8 mouse cellular contexts compared by ENCODE assay signal in genomic region chr6:72667021-72667420, GRCm38 (mm10). TPM values are rescaled to one million over a fixed set of nuclear protein-coding genes. Genes with fewer than 3 reads are reported as not detected.
DNase-seq lines count a peak whose midpoint lies in the region; ATAC-seq and TF ChIP-seq lines count a peak whose summit lies in the region.

No protein-coding gene starts in this region.

- peaks cover 15% of the 10 kb centered on the region; the same call in 1 of the 2 replicates for H3K4me1 ChIP-seq in kidney, adult 2 months (ENCODE audit: control insufficient read depth, insufficient read depth, low read length)
- peaks cover 24% of the 10 kb centered on the region; the same call in 1 of the 2 replicates for H3K4me1 ChIP-seq in kidney, embryonic 14.5 days (ENCODE audit: control insufficient read depth, insufficient read depth, low read length)
- H3K4me1 ChIP-seq in ES-Bruce4 (ENCODE audit: control insufficient read depth, insufficient read depth, low read length) = no peaks in the 10 kb centered on the region
- no peaks in the 10 kb centered on the region; the same call in none of the 2 replicates for H3K4me1 ChIP-seq in forebrain, embryonic 16.5 days (replicated peaks; ENCODE audit: control insufficient read depth, insufficient read depth, low read length)

- H3K27ac ChIP-seq in kidney, adult 2 months (ENCODE audit: insufficient read depth, low read depth, low read length) = no peak overlapping the region
- no peak overlapping the region for H3K27ac ChIP-seq in kidney, embryonic 14.5 days (ENCODE audit: low read depth, low read length)
- no peak overlapping the region for H3K27ac ChIP-seq in ES-Bruce4 (ENCODE audit: insufficient read depth, low read length)
- H3K27ac ChIP-seq in forebrain, embryonic 16.5 days (ENCODE audit: low read length) = no peak overlapping the region

- H3K4me3 ChIP-seq in kidney, adult 2 months (ENCODE audit: insufficient read depth, low read depth, low read length) = no peak overlapping the region
- no peak overlapping the region for H3K4me3 ChIP-seq in kidney, embryonic 14.5 days (ENCODE audit: low read length)
- no peak overlapping the region for H3K4me3 ChIP-seq in ES-Bruce4 (ENCODE audit: low read depth, low read length)
- no peak overlapping the region for H3K4me3 ChIP-seq in forebrain, embryonic 16.5 days (replicated peaks; ENCODE audit: low read length)

- no peaks in the 10 kb centered on the region for H3K36me3 ChIP-seq in kidney, adult 2 months (ENCODE audit: control insufficient read depth, insufficient read depth, low read length)
- no peaks in the 10 kb centered on the region for H3K36me3 ChIP-seq in kidney, embryonic 14.5 days (ENCODE audit: control insufficient read depth, insufficient read depth, low read length)
- no peaks in the 10 kb centered on the region for H3K36me3 ChIP-seq in ES-Bruce4 (ENCODE audit: control insufficient read depth, insufficient read depth, low read length, poor library complexity, severe bottlenecking)
- no peaks in the 10 kb centered on the region for H3K36me3 ChIP-seq in forebrain, embryonic 16.5 days (ENCODE audit: control insufficient read depth, insufficient read depth)

- TF ChIP-seq CTCF in kidney, adult 2 months (conservative IDR thresholded peaks at IDR 0.05; ENCODE audit: insufficient read depth, insufficient read length, low read depth, low read length) = peak; percentile 74
- TF ChIP-seq CTCF in ES-Bruce4 (IDR thresholded peaks at IDR 0.05; ENCODE audit: low read depth, low read length) = peak; percentile 48

- WGBS in kidney, adult 2 months = 55% methylated on average over 4 of the region's 4 CpGs
- WGBS in kidney, embryonic 14.5 days = 61% methylated on average over 4 of the region's 4 CpGs
- WGBS in forebrain, embryonic 16.5 days = 22% methylated on average over 4 of the region's 4 CpGs

- no peak for TF ChIP-seq POLR2A in kidney, adult 2 months (IDR thresholded peaks at IDR 0.05; ENCODE audit: low read depth, low read length)
- TF ChIP-seq POLR2A in ES-Bruce4 (IDR thresholded peaks at IDR 0.05; ENCODE audit: insufficient read depth, low read length) = no peak

- no peaks in the 10 kb centered on the region for H3K27me3 ChIP-seq in kidney, adult 2 months (replicated peaks; ENCODE audit: control insufficient read depth, insufficient read depth, low read length)
- H3K27me3 ChIP-seq in kidney, embryonic 14.5 days (ENCODE audit: control insufficient read depth, insufficient read depth, low read length) = no peaks in the 10 kb centered on the region
- no peaks in the 10 kb centered on the region for H3K27me3 ChIP-seq in ES-Bruce4 (ENCODE audit: control insufficient read depth, insufficient read depth, low read length, poor library complexity, severe bottlenecking)
- no peaks in the 10 kb centered on the region for H3K27me3 ChIP-seq in forebrain, embryonic 16.5 days (replicated peaks; ENCODE audit: control insufficient read depth, insufficient read depth, low read length)

- peak; percentile 72 for DNase-seq in kidney, adult 2 months
- DNase-seq in adrenal gland, postnatal 14 days = peak; percentile 85
- peak; percentile 31 to 54 for DNase-seq in layer of hippocampus, postnatal 36 days
- peak; percentile 81 for DNase-seq in right cerebral cortex, postnatal 4 days

- H3K4me2 ChIP-seq in kidney, embryonic 14.5 days (replicated peaks; ENCODE audit: low read depth, low read length) = no peak overlapping the region
- H3K4me2 ChIP-seq in forebrain, embryonic 16.5 days (ENCODE audit: low read length) = no peak overlapping the region

- no peak for ATAC-seq in kidney, embryonic 14.5 days (ENCODE audit: low FRiP score, low TSS enrichment)
- peak; percentile 93 for ATAC-seq in forebrain, embryonic 16.5 days
- ATAC-seq in megakaryocyte, adult 5-6 weeks (ENCODE audit: poor library complexity, severe bottlenecking) = no peak

- no peak for TF ChIP-seq EP300 in ES-Bruce4 (IDR thresholded peaks at IDR 0.05; ENCODE audit: insufficient read depth, low read depth, low read length)

- no peak overlapping the region for H3K9ac ChIP-seq in kidney, embryonic 14.5 days (ENCODE audit: low read depth, low read length)
- H3K9ac ChIP-seq in ES-Bruce4 (ENCODE audit: low read depth, poor library complexity, severe bottlenecking) = no peak overlapping the region
- H3K9ac ChIP-seq in forebrain, embryonic 16.5 days (replicated peaks; ENCODE audit: low read depth, low read length) = no peak overlapping the region

- H3K9me3 ChIP-seq in kidney, embryonic 14.5 days (ENCODE audit: control insufficient read depth, low read length) = no peaks in the 10 kb centered on the region
- no peaks in the 10 kb centered on the region for H3K9me3 ChIP-seq in ES-Bruce4 (replicated peaks; ENCODE audit: control insufficient read depth, insufficient read depth, low read length, poor library complexity, severe bottlenecking)
- no peaks in the 10 kb centered on the region for H3K9me3 ChIP-seq in forebrain, embryonic 16.5 days (ENCODE audit: control insufficient read depth, low read length)

RNA-seq across cellular contexts. Expression of gene Tgoln1, which starts 50.2 kb away (rescaled TPM):
- 101 and 118 TPM in 2 replicates for polyA plus RNA-seq in kidney, adult 2 months (2012; rRNA removed)
- polyA plus RNA-seq in kidney, embryonic 14.5 days (2014; fragmentation: Nextera tagmentation; extraction: Ambion mirVana) = 22.5 and 39.6 TPM in 2 replicates
- 33.2 and 34.1 TPM in 2 replicates for polyA plus RNA-seq in ES-Bruce4 (2011; ENCODE audit: insufficient read depth, insufficient read length, low read depth, missing spikeins)
- total RNA-seq in adrenal gland, postnatal 14 days (2021) = 135 and 142 TPM in 2 replicates
- 34.6 and 38.0 TPM in 2 replicates for polyA plus RNA-seq in forebrain, embryonic 16.5 days (2015; fragmentation: Nextera tagmentation; extraction: Ambion mirVana)
- total RNA-seq in layer of hippocampus, postnatal 36 days (2021) = 10 to 100 TPM; 88.8 to 91.6 TPM
- total RNA-seq in megakaryocyte, adult 5-6 weeks (2015) = 50.5 and 53.2 TPM in 2 replicates
- 59.1 and 59.6 TPM in 2 replicates for total RNA-seq in megakaryocyte, adult 5-6 weeks (2017)
